Mouse (Mus musculus): ENCODE measurements around the gene Atrnl1. TPM values are rescaled to one million over a fixed set of nuclear protein-coding genes. Genes with fewer than 3 reads are reported as not detected.

Atrnl1 gene
- total RNA-seq (2021) = 1 to 10 TPM; 7.1 to 8.0 TPM
- long read RNA-seq, experiment 1, partial matches to known transcripts = 3 of 3 reads
- long read RNA-seq, experiment 1, other reads (novel, unspliced or antisense) = 0 of 3 reads
- long read RNA-seq, experiment 2, full-length matches to known transcripts = 1 of 1 reads
- long read RNA-seq, experiment 2, partial matches to known transcripts = 0 of 1 reads
- long read RNA-seq, experiment 2, other reads (novel, unspliced or antisense) = 0 of 1 reads

DNA sequence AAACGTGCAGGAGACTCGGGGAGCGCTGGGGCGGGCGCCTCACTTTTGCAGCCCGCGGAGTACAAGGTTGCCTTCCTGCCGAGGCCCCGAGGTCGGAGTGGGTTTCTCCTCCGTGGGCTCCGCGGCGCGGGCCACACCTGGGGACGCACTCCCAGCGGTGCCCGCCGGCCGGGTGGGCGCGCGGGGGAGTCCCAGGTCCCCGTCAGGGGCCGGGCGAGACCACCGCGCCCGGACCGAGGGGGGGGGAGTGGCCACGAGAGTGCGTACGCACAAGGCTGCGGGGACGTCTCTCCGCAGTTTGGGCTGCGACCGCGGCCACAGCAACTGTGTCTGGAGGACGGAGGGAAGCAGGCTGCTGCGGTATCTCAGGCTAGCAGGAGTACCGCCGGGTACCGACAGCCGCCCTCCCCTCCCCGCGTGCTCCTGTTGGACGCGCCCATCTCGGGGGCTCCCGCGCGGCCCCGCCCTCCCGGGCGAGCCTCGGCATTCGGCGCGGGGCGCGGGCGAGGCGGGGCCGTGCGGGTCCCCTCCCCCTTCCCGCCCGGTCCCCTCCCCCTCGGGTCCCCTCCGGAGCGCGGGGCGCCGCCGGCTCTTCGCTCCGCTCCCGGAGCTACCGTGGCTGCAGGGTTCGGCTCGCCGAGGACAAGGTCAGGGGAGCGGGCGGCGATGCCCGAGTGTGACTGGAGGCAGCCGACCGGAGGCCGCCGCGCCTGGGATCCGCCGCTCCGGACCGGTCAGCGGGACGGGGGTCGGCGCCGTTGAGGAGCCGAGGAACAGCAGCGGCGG is at the start of gene Atrnl1:
Gene Atrnl1 (plus strand): TSS at position 559 of the 786 bp plus-strand sequence.
- Histone ChIP-seq H3K4me3 (peak within 1 kb of the TSS; percentile 98), H3K27ac (peak within 1 kb of the TSS; percentile 99)
- intact Hi-C loops (cut with DNase I) = no loop called here
- peak; percentile 93 for DNase-seq
- TF ChIP-seq CTCF (IDR thresholded peaks at IDR 0.05) = no peak

DNA sequence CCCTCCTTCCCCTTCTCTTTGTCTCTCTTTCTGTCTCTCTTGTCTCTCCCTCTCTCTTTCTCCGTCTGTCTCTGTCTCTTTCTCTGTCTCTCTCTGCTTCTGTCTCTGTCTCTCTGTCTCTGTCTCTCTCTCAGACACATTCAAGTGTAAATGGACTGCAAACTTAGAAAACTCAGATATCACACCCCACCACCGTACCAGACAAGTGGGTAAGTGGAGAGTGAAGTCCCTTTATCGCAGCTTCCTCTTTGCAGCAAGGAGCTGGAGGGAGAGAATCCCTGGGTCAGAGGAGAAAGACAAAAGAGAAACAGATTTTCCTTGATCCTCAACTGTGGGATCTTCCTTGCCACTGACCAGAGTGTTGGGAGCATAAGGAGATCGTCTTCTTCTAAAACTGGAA is 49.3 kb upstream of the Atrnl1 start:
- TF ChIP-seq CTCF (IDR thresholded peaks at IDR 0.05) = no peak
- Histone ChIP-seq H3K4me3 (no peak overlapping the region), H3K27ac (no peak overlapping the region)
- DNase-seq = no peak
- intact Hi-C loops (cut with DNase I) = no loop called here

DNA sequence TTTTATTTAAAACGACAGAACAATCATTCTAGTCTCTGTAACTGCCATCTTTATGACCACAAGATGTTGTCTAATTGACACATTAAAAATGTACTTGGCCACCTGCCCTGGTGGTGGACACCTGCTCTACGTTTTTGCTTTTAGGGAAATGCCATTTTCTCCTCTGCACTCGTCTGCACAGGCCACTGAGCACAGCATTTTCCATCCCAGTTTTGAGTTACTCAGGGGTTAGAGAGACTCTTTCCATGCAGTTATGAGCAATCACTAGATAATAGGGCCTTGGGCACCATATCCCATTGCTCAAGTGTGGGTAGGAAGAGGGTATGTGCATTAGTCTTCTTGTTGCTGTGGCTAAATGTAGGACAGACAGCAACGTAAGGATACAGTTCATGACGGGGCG is 41.8 kb upstream of the Atrnl1 start:
- intact Hi-C loops (cut with DNase I) = no loop called here
- no peak for TF ChIP-seq CTCF (IDR thresholded peaks at IDR 0.05)
- no peak for DNase-seq

DNA sequence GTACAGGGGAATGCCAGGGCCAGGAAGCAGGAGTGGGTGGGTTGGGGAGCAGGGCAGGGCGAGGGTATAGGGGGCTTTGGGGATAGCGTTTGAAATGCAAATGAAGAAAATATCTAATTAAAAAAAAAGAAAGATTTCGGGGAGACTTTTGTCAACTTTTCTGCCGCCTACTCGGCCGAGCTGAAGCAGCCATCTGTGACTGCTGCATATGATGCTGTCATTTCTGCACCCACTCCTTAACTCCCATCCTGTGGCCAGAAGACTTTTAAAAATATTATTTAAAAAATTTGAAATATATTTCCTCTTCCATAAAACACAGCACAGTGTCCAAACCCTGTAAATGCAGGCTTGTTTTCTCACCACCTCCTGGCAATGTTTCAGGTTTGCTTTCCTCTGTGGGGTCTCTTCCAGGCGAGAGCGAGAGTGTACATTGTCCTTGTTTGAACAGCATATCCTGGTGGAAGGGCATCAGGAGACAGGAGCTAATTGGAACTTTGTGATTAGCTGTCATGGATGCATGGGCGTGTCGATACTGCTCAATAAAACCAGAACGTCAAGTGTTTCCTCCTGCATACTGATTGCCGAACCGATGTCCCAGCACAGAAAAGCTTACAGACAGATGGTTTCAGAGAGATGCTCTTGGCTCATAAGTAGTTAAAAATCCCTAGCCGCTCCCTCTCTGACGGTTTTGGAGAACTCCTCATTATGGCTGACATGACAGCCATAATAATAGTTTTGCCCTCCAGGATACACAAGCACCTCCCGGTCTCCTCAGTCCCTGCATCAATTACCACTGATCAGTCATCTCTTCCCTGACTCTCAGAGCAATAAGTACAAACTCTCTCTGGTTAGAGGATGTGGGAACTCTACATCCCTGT is 38.2 kb upstream of the Atrnl1 start:
- intact Hi-C loops (cut with DNase I) = no loop called here
- no peak for DNase-seq
- Histone ChIP-seq H3K27ac (no peak overlapping the region), H3K4me3 (no peak overlapping the region)
- TF ChIP-seq CTCF (IDR thresholded peaks at IDR 0.05) = no peak

More for the DNA sequence above, 41.8 kb upstream of the Atrnl1 start:
- Histone ChIP-seq H3K4me3 (no peak overlapping the region), H3K27ac (no peak overlapping the region)

DNA sequence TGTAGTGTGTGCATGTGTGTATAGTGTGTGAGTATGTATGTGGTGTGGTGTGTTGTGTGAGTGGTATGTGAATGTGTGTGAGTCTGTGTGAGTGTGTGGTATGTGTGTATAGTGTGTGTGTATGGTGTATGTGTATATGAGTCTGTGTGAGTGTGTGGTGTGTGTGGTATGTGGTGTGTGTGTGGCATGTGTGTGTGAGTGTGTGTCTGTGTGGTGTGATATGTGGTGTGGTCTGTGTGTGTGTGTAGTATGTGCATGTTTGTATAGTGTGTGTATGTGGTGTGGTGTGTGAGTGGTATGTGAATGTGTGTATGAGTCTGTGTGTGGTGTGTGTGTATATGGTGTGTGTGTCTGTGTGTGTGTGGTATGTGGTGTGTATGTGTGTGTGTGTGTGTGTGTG is 37.4 kb upstream of the Atrnl1 start:
- TF ChIP-seq CTCF (IDR thresholded peaks at IDR 0.05) = no peak
- intact Hi-C loops (cut with DNase I) = no loop called here
- no peak for DNase-seq
- no peak overlapping the region for H3K4me3 ChIP-seq
- no peak overlapping the region for H3K27ac ChIP-seq

DNA sequence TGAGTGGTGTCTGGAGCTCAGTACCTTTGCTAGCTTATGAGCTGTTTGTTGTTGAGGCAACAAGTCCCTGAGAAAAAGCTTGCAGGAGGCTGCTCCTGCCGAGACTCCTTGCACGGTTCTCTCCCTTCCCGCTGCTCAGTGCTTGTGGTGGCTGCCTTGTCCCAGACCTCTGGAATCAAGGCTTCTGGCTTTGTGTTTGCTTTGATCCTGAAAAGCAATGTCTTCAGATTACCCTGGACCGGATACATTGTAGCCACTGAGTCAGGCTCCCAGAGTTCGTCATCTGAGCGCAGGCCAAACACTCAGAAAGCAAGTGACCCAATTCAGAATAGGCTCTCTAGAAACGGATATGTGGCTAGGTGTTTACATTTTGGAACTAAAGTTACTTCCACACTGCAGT is 35.8 kb upstream of the Atrnl1 start:
- Histone ChIP-seq H3K4me3 (no peak overlapping the region), H3K27ac (no peak overlapping the region)
- TF ChIP-seq CTCF (IDR thresholded peaks at IDR 0.05) = no peak
- no peak for DNase-seq
- intact Hi-C loops (cut with DNase I) = no loop called here

DNA sequence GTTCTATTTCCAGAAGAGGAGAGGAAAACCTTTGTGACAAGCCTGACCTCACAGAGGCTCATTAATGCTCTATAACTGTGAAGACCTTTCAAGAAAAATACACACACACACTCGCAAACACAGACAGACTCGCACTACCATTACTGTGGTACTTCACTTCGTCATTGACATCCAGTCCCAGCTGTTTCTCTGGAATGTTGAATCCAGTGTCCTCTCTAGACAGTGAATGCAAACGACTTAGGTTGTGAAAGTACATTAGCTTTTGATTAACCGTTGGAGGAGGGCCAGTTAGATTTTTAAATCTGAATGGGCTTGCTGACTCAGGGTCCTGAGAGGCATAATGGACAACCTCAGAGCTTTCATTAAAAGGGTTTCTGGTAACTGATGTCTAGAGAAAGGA is 34.0 kb upstream of the Atrnl1 start:
- H3K27ac ChIP-seq = no peak overlapping the region
- DNase-seq = no peak
- intact Hi-C loops (cut with DNase I) = no loop called here
- H3K4me3 ChIP-seq = no peak overlapping the region
- no peak for TF ChIP-seq CTCF (IDR thresholded peaks at IDR 0.05)

DNA sequence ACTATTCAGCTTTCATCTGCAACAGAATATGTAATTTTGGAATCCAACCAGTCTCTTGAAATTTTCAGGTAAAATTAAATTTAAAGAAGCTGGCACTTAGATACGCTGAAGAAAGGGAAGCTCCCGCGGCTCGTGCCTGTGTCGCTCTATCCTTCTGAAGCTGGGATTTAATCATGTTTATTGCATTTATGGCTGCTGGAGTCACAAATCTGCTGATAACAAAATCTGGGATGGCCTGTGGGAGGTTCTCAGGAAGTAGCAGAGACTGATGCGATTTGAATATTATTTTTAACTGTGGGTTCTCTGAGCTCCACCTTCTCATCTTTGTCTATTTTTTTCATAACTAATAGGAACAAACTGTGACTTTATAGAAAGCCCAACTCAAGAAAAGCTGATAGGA is 33.6 kb upstream of the Atrnl1 start:
- Histone ChIP-seq H3K27ac (no peak overlapping the region), H3K4me3 (no peak overlapping the region)
- no peak for TF ChIP-seq CTCF (IDR thresholded peaks at IDR 0.05)
- DNase-seq = no peak
- intact Hi-C loops (cut with DNase I) = no loop called here

DNA sequence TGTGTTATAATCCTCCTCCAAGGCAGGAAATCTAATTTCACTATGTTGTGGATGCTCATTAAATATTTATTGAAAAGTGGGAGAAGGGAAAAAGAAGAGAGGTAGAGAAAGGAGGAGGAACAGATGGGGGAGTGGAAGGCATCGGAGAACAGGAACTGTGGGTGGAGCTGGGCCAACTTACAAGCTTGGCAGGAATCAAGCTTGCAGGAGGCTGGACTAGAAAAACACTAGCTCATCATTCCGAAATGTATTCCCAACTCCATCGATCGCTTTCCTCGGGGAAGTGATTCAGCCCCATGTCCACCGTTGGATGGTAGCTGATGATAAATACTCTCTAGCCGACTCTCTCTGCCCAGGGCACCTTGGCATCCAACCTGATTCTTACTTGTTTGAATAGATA is 29.9 kb upstream of the Atrnl1 start:
- intact Hi-C loops (cut with DNase I) = no loop called here
- Histone ChIP-seq H3K4me3 (no peak overlapping the region), H3K27ac (no peak overlapping the region)
- peak; percentile 24 for DNase-seq
- TF ChIP-seq CTCF (IDR thresholded peaks at IDR 0.05) = no peak

DNA sequence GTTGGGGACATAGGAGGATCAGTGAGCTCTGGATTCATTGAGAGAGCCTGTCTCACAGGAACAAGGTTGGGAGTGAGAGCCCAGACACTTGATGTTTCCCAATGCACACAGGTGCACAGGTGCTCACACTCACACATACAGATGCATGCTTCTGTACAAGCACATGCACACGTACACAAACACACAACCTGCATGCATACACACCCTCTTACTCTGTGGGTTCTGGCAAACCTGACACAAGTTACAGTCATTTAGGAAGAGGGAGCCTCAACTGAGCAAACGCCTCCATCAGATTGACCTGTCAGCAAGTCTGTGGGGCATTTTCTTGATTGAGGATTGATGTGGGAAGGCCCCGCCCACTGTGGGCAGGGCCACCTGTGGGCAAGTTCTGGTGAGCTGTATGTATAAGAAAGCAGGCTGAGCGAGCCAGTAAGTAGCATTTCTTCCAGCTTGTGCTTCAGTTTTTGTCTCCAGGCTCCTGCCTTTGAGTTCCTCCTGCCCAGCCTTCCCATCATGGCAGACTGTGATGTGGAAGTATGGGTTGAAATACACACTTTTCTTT is 25.5 kb upstream of the Atrnl1 start:
- intact Hi-C loops (cut with DNase I) = no loop called here
- H3K27ac ChIP-seq = no peak overlapping the region
- no peak for DNase-seq
- no peak overlapping the region for H3K4me3 ChIP-seq
- TF ChIP-seq CTCF (IDR thresholded peaks at IDR 0.05) = no peak

DNA sequence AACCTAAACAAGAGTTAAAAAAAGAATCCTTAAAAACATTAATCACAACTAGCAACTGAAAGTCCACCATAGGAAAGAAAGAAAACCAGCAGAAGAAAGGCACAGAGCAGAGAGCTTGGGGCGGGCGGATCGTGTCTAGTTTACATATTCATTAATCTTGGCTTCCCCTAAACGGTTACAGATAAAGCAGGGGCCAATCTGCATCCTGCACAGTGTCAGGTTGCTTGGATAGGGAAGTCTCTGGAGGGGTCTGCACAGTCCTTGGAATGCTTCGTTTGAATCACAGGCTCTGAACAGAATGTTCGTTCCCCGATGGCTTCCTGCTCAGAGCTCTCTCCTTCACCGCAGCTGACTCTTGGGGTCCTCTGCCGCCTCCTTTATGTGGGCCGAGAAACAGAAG is 24.7 kb upstream of the Atrnl1 start:
- intact Hi-C loops (cut with DNase I) = no loop called here
- Histone ChIP-seq H3K4me3 (no peak overlapping the region), H3K27ac (no peak overlapping the region)
- no peak for TF ChIP-seq CTCF (IDR thresholded peaks at IDR 0.05)
- DNase-seq = no peak

DNA sequence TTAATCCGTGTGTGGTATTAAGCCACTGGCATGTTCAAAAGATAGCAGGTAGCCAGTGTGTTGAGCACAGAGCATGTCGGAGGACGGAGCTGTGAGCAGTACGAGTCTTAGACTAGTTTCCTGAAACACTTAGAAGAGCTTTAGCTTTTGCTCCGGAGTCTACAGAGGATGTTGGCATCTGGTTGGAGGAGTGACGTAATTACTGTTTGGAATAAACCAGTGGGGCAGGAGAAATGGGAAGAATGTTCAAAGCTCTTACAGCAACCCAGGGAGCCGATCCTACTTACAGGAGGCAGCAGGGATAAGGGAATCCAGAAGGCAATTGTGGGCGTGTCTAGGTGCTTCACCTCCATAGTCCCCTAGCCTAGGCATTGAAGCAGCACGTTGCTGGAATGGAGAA is 21.3 kb upstream of the Atrnl1 start:
- intact Hi-C loops (cut with DNase I) = no loop called here
- Histone ChIP-seq H3K4me3 (no peak overlapping the region), H3K27ac (no peak overlapping the region)
- no peak for DNase-seq
- TF ChIP-seq CTCF (IDR thresholded peaks at IDR 0.05) = no peak

DNA sequence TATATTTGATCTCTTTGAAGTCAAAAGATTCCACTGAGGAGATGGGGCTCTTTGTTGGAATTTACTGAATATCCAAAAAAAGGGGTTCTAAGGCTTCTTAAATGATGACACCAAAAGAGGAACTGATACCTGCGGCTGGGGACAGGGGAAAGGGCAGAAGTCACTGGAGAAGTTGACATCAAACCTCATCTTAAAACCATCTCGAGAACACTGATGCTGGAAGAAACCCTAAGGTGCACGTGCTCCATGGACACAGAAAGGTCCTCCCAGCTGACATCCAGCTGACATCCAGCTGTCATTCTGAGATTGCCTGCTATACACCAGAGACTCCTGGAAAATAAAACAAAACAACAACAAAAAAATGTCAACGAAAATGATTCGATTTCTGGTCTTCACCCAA is 19.9 kb upstream of the Atrnl1 start:
- no peak for DNase-seq
- intact Hi-C loops (cut with DNase I) = no loop called here
- TF ChIP-seq CTCF (IDR thresholded peaks at IDR 0.05) = no peak
- Histone ChIP-seq H3K27ac (no peak overlapping the region), H3K4me3 (no peak overlapping the region)
